Mouse (Mus musculus) gastrocnemius, postnatal 36 days (tissue): ENCODE measurements around the gene Cdk14. TPM values are rescaled to one million over a fixed set of nuclear protein-coding genes. Genes with fewer than 3 reads are reported as not detected.

Experiments used
- DNase-seq, 2 experiments: peaks; one replicate each; pipeline ENCODE4 v3.0.0; 2022
- intact Hi-C: fragments of 180-260 bp; cut with DNase I; formaldehyde crosslinking; loops from one replicate; pipeline ENCODE4 v1.15.1; 2025
- total RNA-seq, 2 experiments: library from RNA; stranded (reverse); gene quantifications; 2 replicates each; pipeline ENCODE4 v1.2.3; 2021

The Cdk14 gene
- total RNA-seq, 2 experiments from 2014 or later, result 4.2 to 4.9 TPM

DNA sequence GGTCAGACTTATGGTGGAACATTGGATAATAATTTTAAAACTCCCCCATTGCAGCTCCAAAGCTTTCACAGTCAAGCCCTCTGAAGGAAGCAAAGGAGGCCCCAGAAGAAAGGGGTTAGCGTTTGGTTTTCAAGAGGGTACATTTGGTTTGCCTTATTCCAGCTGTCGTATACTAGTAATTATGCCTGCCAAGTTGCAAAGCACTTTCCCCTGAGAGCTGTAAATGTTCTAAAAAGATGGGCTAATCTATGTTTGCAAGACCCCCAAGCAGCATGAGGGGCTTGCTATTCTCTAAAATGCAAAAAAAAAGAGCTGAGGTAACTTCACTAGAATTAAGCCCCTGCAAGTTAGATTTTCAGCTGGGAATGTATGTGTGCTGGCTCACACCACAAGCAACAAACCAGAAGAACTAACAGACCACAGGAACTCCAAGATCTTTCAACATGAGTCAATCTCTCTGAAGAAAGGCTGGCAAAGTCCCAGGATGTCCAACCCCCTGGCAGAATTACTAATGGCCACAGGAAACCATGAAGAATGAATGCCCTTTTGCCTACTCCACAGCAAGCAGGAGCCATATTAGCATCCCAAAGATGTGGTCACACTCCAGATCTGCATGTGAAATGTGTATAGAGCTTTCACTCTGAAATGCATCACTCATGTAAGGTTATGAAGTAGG, 99.5 kb downstream of the Cdk14 start:
- intact Hi-C loops, result no loop called here
- DNase-seq, result peak in 1 of 2 experiments; percentile 25

GRCm38 (mm10) chr5:5319824-5320505, 100.1 kb downstream of the Cdk14 start:
- intact Hi-C loops, result no loop called here

DNA sequence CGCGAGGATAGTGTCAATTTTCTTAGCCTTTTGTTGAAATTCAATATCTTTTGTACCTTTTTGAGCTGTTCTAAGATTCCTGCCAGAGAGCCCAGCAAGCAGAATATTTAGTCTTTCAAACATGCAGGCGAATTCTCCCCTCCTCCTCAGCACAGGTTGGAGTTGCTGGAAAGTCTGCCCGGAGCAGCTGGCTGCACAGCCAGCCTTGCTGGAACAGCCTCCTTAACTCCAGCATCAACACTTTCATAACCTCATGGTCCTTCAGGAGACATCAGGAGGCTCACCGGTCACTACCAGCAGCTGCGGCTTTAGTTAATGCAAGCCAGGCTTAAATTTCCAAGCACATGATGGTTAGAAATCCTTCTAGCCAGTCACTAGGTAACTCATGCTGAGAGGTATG, 105.8 kb downstream of the Cdk14 start:
- DNase-seq, result no peak
- intact Hi-C loops, result no loop called here

More at GRCm38 (mm10) chr5:5319824-5320505, 100.1 kb downstream of the Cdk14 start:
- DNase-seq, result no peak

DNA sequence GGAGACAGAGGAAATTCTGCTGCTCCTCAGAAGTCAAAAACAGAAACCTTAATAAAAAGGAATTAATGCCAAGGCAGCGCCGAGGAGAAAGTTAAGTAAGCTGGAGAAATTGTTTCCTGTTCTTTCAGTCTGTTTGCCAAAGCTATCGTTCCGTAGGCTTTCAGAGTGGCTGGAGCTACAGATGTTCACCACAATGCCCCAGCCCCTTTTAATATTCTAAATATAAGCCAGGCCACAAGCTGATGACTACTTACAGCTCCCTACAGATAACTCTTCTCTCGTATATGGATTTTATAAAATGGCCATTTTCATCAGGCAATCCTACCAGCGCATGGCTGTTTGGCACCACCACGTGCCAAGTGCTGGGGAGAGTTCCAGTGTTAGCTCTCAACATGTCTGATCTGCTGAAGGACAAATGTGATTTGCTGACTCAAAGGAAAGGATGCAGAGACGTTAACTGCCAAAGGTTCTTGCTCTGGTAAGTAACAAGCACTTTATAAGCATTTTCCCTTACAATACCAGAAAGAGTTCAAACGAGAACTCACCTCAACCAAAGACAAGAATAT, 106.8 kb downstream of the Cdk14 start:
- DNase-seq, result no peak

GRCm38 (mm10) chr5:5305286-5305685, 114.8 kb downstream of the Cdk14 start:
- DNase-seq, result no peak
- intact Hi-C loops, result no loop called here

More for the DNA sequence above, 106.8 kb downstream of the Cdk14 start:
- intact Hi-C loops, result no loop called here

- intact Hi-C loops, result no loop called here
- no peak for DNase-seq
Observed at GRCm38 (mm10) chr5:5303102-5303670, 116.9 kb downstream of the Cdk14 start.

- DNase-seq, result no peak
- intact Hi-C loops, result no loop called here
Observed at GRCm38 (mm10) chr5:5301571-5302079, 118.5 kb downstream of the Cdk14 start.

GRCm38 (mm10) chr5:5300998-5301397, 119.1 kb downstream of the Cdk14 start:
- intact Hi-C loops, result no loop called here

GRCm38 (mm10) chr5:5300290-5300689, 119.8 kb downstream of the Cdk14 start:
- intact Hi-C loops, result no loop called here

More at GRCm38 (mm10) chr5:5300998-5301397, 119.1 kb downstream of the Cdk14 start:
- DNase-seq, result no peak

GRCm38 (mm10) chr5:5297222-5297621, 122.9 kb downstream of the Cdk14 start:
- intact Hi-C loops, result no loop called here
- DNase-seq, result no peak

More at GRCm38 (mm10) chr5:5300290-5300689, 119.8 kb downstream of the Cdk14 start:
- DNase-seq, result no peak

DNA sequence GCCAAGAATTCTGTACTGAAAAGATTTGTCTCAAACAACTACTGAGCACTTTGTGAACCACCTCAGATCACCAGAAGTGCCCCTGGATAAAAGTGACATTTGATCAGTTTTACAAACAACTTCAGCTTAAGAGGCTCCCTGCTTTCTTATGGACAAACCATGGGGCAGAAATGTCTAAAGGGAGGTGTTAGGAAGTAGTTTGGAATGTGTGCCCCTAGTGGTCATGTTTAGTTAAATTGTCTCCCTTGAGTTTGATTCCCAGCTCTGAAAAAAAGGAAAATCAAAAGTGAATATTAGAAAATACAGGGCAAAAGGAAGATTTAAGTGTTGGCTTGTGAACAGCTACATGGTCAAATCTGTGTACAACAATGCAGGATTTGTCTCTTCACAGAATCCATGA, 123.3 kb downstream of the Cdk14 start:
- intact Hi-C loops, result no loop called here
- no peak for DNase-seq

DNA sequence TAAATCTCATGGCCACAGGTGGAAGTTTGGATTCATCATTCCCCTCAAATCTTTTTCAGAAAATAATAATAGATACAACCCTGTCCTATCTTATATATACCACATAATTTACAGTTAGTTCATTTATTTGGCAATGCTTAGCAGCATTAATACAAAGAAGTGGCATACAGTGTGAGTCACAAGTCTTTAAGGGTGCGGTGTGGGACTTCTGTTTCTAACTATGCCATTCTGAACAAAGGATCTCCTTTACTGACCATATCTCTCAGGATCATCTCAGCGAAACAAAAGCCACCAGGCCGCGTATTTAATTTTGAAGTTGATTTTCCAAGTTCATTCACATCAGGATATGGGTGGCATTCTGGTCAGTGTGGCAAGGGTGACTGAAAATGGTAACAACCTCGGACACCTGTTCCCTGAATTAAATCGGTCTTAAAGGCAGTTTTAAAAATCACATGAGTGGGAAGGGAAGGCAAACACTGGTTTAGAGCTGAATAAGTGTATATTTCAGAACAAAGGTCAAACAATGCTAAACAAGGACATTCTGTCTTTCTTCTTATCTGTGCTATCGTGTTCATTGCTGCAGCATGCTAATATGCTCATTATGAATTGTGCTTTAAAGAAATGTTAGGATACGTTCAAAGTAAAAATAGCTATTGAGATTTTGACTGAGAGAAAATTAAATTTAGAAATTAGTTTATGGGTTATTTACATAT, 127.1 kb downstream of the Cdk14 start:
- intact Hi-C loops, result no loop called here
- DNase-seq, result no peak

DNA sequence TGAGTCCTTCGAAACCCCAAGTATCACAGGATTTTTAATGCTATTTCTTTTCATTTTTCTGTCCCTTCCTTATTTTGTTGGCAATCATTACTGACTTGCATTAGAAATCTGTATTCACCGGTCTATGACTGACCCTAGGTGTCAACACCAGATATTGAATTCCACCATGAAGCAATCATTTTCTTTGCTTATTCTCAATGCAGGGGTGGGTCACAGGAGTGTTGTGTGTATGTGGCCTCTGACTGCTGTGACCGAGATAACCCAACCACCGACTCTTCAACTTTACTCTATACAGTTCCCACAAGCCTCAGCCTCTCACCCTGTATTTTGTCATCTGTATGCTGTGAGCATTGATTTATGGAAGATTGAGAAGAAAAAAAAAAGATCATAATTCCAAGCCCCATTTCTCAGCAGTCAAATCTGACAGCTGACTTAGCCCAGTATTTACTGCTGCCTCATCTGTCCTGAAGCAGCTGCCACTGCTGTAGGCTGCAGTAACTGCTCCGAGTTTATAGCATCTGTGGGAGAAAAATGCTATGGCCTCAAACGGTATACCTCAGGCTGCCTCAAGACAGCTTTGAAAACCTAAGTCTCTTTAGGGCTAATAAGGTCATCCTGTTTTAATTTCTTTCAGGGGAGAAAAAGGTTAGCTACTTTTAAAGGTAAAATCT, 128.7 kb downstream of the Cdk14 start:
- intact Hi-C loops, result no loop called here

DNA sequence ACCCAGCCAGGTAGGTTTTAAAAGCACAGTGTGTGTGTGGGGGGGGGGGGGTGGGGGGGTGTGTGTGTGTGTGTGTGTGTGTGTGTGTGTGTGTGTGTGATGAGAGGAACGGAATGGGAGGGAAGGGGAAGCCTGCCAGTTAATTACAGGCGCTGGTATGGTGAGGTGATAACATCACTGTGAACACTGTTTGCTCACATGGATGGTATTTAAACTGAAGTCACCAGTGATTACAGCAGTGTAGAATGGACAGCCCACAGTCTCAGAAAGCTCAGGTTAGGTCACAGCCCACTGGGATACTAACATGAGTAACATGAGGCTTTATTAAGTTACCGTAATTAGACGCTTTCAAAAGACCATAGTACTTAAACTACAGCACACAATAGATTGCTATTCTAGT, 129.4 kb downstream of the Cdk14 start:
- intact Hi-C loops, result no loop called here
- DNase-seq, result no peak

More for the DNA sequence above, 128.7 kb downstream of the Cdk14 start:
- no peak for DNase-seq

- intact Hi-C loops, result no loop called here
- DNase-seq, result no peak
Observed at GRCm38 (mm10) chr5:5285876-5286275, 134.2 kb downstream of the Cdk14 start.

- intact Hi-C loops, result no loop called here
- DNase-seq, result no peak
Observed at GRCm38 (mm10) chr5:5284531-5284930, 135.6 kb downstream of the Cdk14 start.

GRCm38 (mm10) chr5:5283756-5284430, 136.2 kb downstream of the Cdk14 start:
- intact Hi-C loops, result no loop called here
- DNase-seq, result no peak

DNA sequence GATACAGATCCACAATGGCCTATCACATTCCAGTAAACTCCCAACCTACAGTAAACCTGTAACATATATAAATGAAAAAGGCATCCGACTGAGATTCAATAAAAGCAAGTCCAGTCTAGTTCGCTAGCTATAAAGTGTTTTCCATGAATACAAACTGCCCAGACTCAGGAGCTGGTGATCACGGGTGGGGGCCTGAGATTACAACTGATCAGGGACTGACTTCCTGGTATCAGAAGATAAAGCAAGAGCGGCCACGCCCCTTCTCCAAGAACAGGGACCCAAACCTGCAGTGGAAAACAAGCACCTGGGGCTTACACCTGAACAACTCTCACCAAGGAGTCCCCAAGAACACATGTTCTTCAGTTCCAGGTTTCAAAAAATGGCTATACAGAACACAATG, 137.7 kb downstream of the Cdk14 start:
- DNase-seq, result no peak
- intact Hi-C loops, result no loop called here

DNA sequence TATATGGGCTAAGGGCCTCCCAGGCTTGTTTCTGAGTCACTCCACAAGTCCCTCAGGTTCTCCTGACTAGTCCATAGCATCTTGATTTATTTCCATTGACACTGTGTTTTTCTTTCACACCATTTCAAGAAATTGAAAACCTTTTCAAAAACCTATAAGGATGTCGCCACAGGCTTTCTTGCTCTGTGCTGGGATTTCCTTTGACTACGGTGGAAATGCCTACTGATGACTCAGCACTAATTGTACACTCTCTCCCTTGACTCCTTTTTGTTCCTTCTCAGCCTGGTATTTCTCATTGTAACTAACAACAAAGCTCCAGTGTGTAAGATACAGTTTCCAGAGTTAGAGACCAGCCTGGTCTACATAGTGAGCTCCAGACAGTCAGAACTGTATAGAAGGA, 144.8 kb downstream of the Cdk14 start:
- intact Hi-C loops, result no loop called here
- no peak for DNase-seq
